Mouse (Mus musculus) hindbrain, embryonic 16.5 days (tissue): ENCODE measurements around the gene Rhox4f. TPM values are rescaled to one million over a fixed set of nuclear protein-coding genes. Genes with fewer than 3 reads are reported as not detected.

Experiments used
- polyA plus RNA-seq: library from polyadenylated mRNA; unstranded; fragments of >200 nt; fragmentation: Nextera tagmentation; extraction: Ambion mirVana; gene quantifications from 2 replicates; pipeline ENCODE4 v1.2.1, GENCODE M21; 2015

Gene Rhox4f
- polyA plus RNA-seq, 1 experiment from 2014 or later: not detected

Other genes with a start within 250 kb of the Rhox4f start
- not detected in 2 replicates for gene Rhox3a2, start 227.7 kb downstream of the Rhox4f start, polyA plus RNA-seq
- gene Rhox4a2, start 216.9 kb downstream of the Rhox4f start, polyA plus RNA-seq: not detected in 2 replicates
- gene Rhox2b, start 195.6 kb downstream of the Rhox4f start, polyA plus RNA-seq: not detected in 2 replicates
- not detected in 2 replicates for gene Rhox4b, start 175.2 kb downstream of the Rhox4f start, polyA plus RNA-seq
- gene Rhox2c, start 154.0 kb downstream of the Rhox4f start, polyA plus RNA-seq: not detected in 2 replicates
- gene Rhox3c, start 149.1 kb downstream of the Rhox4f start, polyA plus RNA-seq: not detected in 2 replicates
- gene Rhox4c, start 127.4 kb downstream of the Rhox4f start, polyA plus RNA-seq: not detected in 2 replicates
- gene Rhox2d, start 114.3 kb downstream of the Rhox4f start, polyA plus RNA-seq: not detected in 2 replicates
- not detected in 2 replicates for gene Rhox4d, start 93.3 kb downstream of the Rhox4f start, polyA plus RNA-seq
- not detected in 2 replicates for gene Rhox2e, start 77.3 kb downstream of the Rhox4f start, polyA plus RNA-seq
- not detected in 2 replicates for gene Rhox3e, start 65.7 kb downstream of the Rhox4f start, polyA plus RNA-seq
- not detected in 2 replicates for gene Rhox4e, start 50.3 kb downstream of the Rhox4f start, polyA plus RNA-seq
- gene Rhox2f, start 36.3 kb downstream of the Rhox4f start, polyA plus RNA-seq: not detected in 2 replicates
- not detected in 2 replicates for gene Rhox3f, start 26.7 kb downstream of the Rhox4f start, polyA plus RNA-seq
- gene Rhox3g, start 20.9 kb upstream of the Rhox4f start, polyA plus RNA-seq: not detected in 2 replicates
- not detected in 2 replicates for gene Rhox2g, start 35.8 kb upstream of the Rhox4f start, polyA plus RNA-seq
- not detected in 2 replicates for gene Rhox4g, start 43.6 kb upstream of the Rhox4f start, polyA plus RNA-seq
- not detected in 2 replicates for gene Rhox3h, start 61.1 kb upstream of the Rhox4f start, polyA plus RNA-seq
- not detected in 2 replicates for gene Rhox2h, start 65.6 kb upstream of the Rhox4f start, polyA plus RNA-seq
- 0.70 TPM in 1 of 2 replicates, not detected in the other for gene Rhox5, start 197.1 kb upstream of the Rhox4f start, polyA plus RNA-seq
- gene Rhox6, start 219.2 kb upstream of the Rhox4f start, polyA plus RNA-seq: not detected in 2 replicates
- not detected in 2 replicates for gene Rhox7a, start 224.0 kb upstream of the Rhox4f start, polyA plus RNA-seq